Mouse (Mus musculus) bone marrow, adult 2 months (tissue): Measurements from ENCODE around the gene Dcbld2. TPM values are rescaled to one million over a fixed set of nuclear protein-coding genes. Genes with fewer than 3 reads are reported as not detected.

Source experiments
- H3K27ac ChIP-seq: fragments of 200-500 bp; 2 replicates; pipeline ENCODE4 v1.5.1; 2012; ENCODE audit warnings: low read depth, mild to moderate bottlenecking, control low read depth, inconsistent platforms, low read length; ENCODE audit not compliant: control insufficient read depth, poor library complexity, insufficient read depth
- H3K4me1 ChIP-seq: fragments of 200-500 bp; 2 replicates; pipeline ENCODE4 v1.6.1; 2011; ENCODE audit warnings: low read length; ENCODE audit not compliant: control insufficient read depth, insufficient read depth
- H3K4me3 ChIP-seq: fragments of 200-500 bp; replicated peaks from 2 replicates; pipeline ENCODE3; 2011; ENCODE audit warnings: mild to moderate bottlenecking, low read depth, low read length, control low read depth; ENCODE audit not compliant: control insufficient read depth
- CTCF ChIP-seq: fragments of 200-500 bp; IDR thresholded peaks from 2 replicates; pipeline ENCODE4 v1.5.1; 2011; ENCODE audit warnings: low read length, control low read depth; ENCODE audit not compliant: control insufficient read depth, insufficient read depth
- POLR2A ChIP-seq: fragments of 200-500 bp; IDR thresholded peaks from 2 replicates; pipeline ENCODE4 v1.6.1; 2011; ENCODE audit warnings: low read depth, mild to moderate bottlenecking, control low read depth, low read length, borderline replicate concordance; ENCODE audit not compliant: control insufficient read depth
- WGBS: fragments of 180-500 bp; shearing (Covaris S2); methylation state at CpG from one replicate; pipeline ENCODE4 v1.1.7; 2018; 5-methylcytosine and 5-hydroxymethylcytosine counted together
- polyA plus RNA-seq: library from polyadenylated mRNA; stranded (reverse); fragments of >200 nt; gene quantifications from 2 replicates; pipeline ENCODE4 v1.2.4, GENCODE M21; 2011; ENCODE audit warnings: low replicate concordance; ENCODE audit not compliant: missing spikeins, insufficient read depth, insufficient read length

Dcbld2 gene
- polyA plus RNA-seq, 1 experiment = 10.4 TPM

DNA sequence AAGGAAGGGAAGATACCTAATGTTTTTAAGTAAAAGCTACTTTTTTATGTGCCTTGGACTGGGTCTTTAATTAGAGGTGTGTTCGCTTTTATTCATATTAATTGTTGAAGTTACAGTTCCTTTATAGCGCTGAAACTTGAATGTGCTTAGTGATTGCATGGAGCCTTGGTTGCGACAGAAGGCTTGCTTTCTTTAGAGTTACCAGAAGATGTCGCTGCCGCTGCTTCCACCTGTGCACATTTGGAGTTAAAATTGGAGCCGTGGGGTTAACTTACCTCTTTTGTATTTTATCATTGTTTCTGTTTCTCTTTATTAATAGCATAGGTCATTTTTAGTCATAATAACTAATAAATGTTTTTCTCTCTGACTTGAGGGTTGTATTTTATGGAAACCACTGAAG is 36.5 kb downstream of the Dcbld2 start:
- TF ChIP-seq CTCF = peak; percentile 34; the same call in 1 of the 2 replicates
- no peak for TF ChIP-seq POLR2A
- Histone ChIP-seq H3K4me3 (no peak overlapping the region), H3K4me1 (no peaks in the 10 kb centered on the region), H3K27ac (no peak overlapping the region)
- WGBS = 47% methylated on average over 6 of the region's 6 CpGs

DNA sequence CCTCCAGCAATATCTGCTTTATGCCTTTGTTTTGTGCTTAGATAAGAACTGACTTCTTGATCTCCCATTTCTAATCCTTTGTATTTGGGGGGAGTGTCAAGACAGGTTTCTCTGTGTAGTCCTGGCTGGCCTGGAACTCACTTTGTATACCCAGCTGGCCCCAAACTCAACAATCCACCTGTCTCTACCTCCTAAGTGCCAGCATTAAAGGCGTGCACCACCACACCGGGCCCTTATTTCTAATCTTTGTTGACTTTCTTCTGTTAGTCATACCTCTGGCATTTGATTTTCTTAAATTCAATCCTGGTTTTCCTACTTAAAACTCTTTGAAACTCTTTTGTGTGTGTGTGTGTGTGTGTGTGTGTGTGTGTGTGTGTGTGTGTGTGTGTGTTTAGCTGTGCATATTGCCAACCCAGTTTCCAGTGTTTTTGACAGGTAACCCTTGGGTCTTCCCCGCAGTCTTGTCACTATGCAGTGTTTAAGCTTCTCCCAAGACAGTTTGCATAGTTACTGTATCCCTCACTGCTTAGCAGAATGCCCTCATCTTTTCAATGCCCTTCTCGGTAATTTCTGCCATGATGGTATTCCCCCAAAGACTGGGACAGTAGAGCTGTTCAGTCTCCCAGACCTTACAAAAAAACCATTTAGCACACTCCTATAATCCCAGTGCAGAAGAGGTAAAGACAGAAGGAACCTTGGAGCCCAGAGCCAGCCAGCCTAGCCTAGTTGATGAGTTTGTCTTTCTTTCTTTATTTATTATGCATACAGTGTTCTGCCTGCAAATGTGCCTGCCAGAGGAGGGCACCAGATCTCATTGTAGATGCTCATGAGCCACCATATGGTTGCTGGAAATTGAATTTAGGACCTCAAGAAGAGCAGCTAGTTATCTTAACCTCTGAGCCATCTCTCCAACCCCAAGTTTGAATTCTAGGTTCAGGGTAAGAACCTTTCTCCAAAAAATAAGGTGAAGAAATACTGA is 38.3 kb downstream of the Dcbld2 start:
- no peak for TF ChIP-seq CTCF
- no peak for TF ChIP-seq POLR2A
- no peaks in the 10 kb centered on the region for H3K4me1 ChIP-seq
- no peak overlapping the region for H3K27ac ChIP-seq
- no peak overlapping the region for H3K4me3 ChIP-seq
- 86% methylated on average over 4 of the region's 4 CpGs for WGBS

DNA sequence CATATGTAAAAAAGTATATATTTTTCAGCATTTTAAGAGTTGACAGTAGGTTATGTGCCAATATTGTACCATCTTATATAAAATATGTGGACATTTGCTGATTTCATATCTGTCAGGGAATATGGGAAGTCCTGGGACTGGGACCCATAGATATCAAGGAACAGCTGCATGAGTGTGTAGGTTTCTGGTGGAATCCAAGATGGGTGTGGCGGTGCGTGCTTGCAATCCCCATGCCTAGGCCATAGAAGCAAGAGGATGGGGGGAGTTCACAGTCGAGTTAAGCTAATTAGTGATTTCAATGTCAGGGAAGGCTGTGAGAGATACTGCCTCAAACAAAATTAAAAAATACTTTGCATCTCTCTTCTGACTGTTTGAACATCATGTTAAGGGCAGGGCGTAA is 40.8 kb downstream of the Dcbld2 start:
- no peaks in the 10 kb centered on the region for H3K4me1 ChIP-seq
- 82% methylated on average over 4 of the region's 4 CpGs for WGBS
- no peak overlapping the region for H3K4me3 ChIP-seq
- no peak overlapping the region for H3K27ac ChIP-seq
- TF ChIP-seq CTCF (no peak), POLR2A (no peak)

DNA sequence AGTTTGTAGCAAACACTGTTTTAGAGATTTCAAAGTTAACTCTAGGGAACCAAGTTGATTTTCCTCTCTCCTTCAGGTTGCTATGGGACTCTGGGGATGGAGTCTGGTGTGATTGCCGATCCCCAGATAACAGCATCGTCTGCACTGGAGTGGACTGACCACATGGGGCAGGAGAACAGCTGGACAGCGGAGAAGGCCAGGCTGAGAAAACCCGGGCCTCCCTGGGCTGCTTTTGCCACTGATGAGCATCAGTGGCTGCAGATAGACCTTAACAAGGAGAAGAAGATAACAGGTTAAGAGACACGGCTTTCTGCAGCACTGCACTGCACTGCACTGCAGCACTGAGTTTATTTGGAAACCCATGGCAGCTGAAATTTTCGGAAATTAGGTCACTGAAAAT is 42.4 kb downstream of the Dcbld2 start:
- TF ChIP-seq POLR2A = no peak
- no peak for TF ChIP-seq CTCF
- Histone ChIP-seq H3K4me1 (no peaks in the 10 kb centered on the region), H3K4me3 (no peak overlapping the region), H3K27ac (no peak overlapping the region)
- 79% methylated on average over 6 of the region's 6 CpGs for WGBS

- Histone ChIP-seq H3K4me3 (no peak overlapping the region), H3K27ac (no peak overlapping the region), H3K4me1 (no peaks in the 10 kb centered on the region)
- no peak for TF ChIP-seq POLR2A
- WGBS = 91% methylated on average over 5 of the region's 5 CpGs
These were observed 43.4 kb downstream of the Dcbld2 start for GRCm38 (mm10) chr16:58451647-58452046.

- Histone ChIP-seq H3K27ac (no peak overlapping the region), H3K4me3 (no peak overlapping the region), H3K4me1 (no peaks in the 10 kb centered on the region)
- 70% methylated on average over 3 of the region's 3 CpGs for WGBS
- TF ChIP-seq CTCF = no peak
- TF ChIP-seq POLR2A = no peak
These were observed 44.9 kb downstream of the Dcbld2 start for GRCm38 (mm10) chr16:58453138-58453537.

- no peak overlapping the region for H3K27ac ChIP-seq
- no peaks in the 10 kb centered on the region for H3K4me1 ChIP-seq
- no peak for TF ChIP-seq POLR2A
- no peak for TF ChIP-seq CTCF
- no peak overlapping the region for H3K4me3 ChIP-seq
These were observed 45.6 kb downstream of the Dcbld2 start for GRCm38 (mm10) chr16:58453820-58454219.

- TF ChIP-seq POLR2A (no peak), CTCF (peak; percentile 97)
- no peaks in the 10 kb centered on the region for H3K4me1 ChIP-seq
- 27% methylated on average over 8 of the region's 8 CpGs for WGBS
- H3K4me3 ChIP-seq = no peak overlapping the region
- H3K27ac ChIP-seq = no peak overlapping the region
These were observed 46.4 kb downstream of the Dcbld2 start for GRCm38 (mm10) chr16:58454617-58455016.
